Mouse (Mus musculus): ENCODE data around the gene Nek10.

DNA sequence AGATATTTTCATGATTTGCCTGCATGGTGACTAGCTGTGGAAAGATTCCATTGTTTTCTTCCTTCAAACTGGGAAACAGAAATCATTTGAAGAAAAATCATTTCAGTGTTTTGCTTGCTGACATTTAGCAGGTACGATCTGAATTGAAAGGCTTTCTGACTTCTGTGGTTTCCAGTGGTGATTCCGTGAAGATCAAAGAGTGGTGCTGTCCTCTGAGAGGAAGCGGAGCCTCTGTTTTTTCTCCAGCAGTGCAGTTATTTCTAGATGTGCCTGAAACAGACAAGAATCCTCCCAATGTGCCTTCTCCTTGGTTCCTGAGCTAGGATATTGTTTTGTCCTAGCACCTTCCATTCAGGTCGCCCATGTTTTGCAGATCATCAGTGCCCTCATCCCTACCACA is 208.2 kb downstream of the Nek10 start:
- no peak for TF ChIP-seq CTCF (IDR thresholded peaks at IDR 0.05; ENCODE audit: extremely low read depth, insufficient read depth, insufficient read length, insufficient replicate concordance)
- no peak for TF ChIP-seq POLR2A (IDR thresholded peaks at IDR 0.05; ENCODE audit: low read depth, low read length)
